Mouse (Mus musculus): ENCODE measurements around the gene Creb3.

DNA sequence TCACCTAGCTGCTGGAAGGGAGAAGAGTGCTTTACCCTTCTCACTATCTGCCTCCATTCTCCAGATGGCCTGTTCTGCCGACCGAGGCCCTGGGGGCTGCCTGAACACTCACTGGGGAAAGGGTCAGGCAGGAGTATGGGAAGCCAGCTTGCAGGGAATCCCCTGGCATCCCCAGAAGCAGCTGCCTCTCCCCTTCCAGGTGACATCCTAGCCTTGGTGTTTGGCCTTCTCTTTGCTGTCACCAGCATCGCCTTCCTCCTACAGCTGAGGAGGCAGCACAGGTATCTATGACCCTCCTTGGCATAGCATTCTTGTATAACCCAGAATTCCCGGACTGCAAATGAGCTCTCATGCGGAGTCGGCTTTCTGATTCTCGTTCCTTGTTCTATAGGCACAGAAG lies 49.5 kb upstream of the Creb3 start:
- TF ChIP-seq CTCF (IDR thresholded peaks at IDR 0.05; ENCODE audit: insufficient read depth, low read length) (no peak), POLR2A (IDR thresholded peaks at IDR 0.05; ENCODE audit: borderline replicate concordance, extremely low read depth, low read depth, low read length) (no peak)
